Mouse (Mus musculus): ENCODE measurements around the gene Yju2. TPM values are rescaled to one million over a fixed set of nuclear protein-coding genes. Genes with fewer than 3 reads are reported as not detected.
"Not testable (repeated sequence)": the region's sequence is repeated elsewhere in the genome, so short reads cannot be mapped to it uniquely, and the experiment has no call there.

Gene Yju2
- 3.6 and 4.1 TPM in 2 replicates for total RNA-seq (2014; rRNA removed)
- polyA plus RNA-seq (2012; rRNA removed) = 3.4 and 4.1 TPM in 2 replicates

- Histone ChIP-seq H3K9ac (ENCODE audit: low read depth, low read length) (peak within 1 kb of the TSS; percentile 78), H3K36me3 (ENCODE audit: control insufficient read depth, insufficient read depth, low read length) (no peaks in the 10 kb centered on the region), H3K4me1 (ENCODE audit: control insufficient read depth, insufficient read depth, low read length) (peaks cover 10% of the 10 kb centered on the region), H3K27ac (replicated peaks; ENCODE audit: insufficient read depth, low read depth, low read length) (peak within 1 kb of the TSS; percentile 94), H3K4me3 (ENCODE audit: insufficient read depth, low read depth, low read length) (peak within 1 kb of the TSS; percentile 84), H3K79me2 (ENCODE audit: control insufficient read depth, insufficient read depth, low read length) (no peaks in the 10 kb centered on the region), H3K27me3 (ENCODE audit: control insufficient read depth, insufficient read depth, low read length) (no peaks in the 10 kb centered on the region)
- under 1% methylated on average over 45 of the region's 46 CpGs for WGBS
- peak; percentile 39 for TF ChIP-seq POLR2A (IDR thresholded peaks at IDR 0.05; ENCODE audit: extremely low read depth, insufficient read depth, low read length)
- TF ChIP-seq CTCF (IDR thresholded peaks at IDR 0.05; ENCODE audit: low read depth, low read length) = no peak
- peak; percentile 93 for DNase-seq (ENCODE audit: extremely low read depth, low read depth, low spot score)
Measured at GRCm38 (mm10) chr17:55958918-55959728, at the start of gene Yju2. Yju2 (plus strand) TSS chr17:55959099.

GRCm38 (mm10) chr17:55931553-55932502 is 27.1 kb upstream of the Yju2 start:
- peak overlapping the region; percentile 17 for H3K27ac ChIP-seq (replicated peaks; ENCODE audit: insufficient read depth, low read depth, low read length)
- 1% methylated on average over 33 of the region's 33 CpGs for WGBS
- no peaks in the 10 kb centered on the region for H3K4me1 ChIP-seq (ENCODE audit: control insufficient read depth, insufficient read depth, low read length)
- peak overlapping the region; percentile 71 for H3K4me3 ChIP-seq (ENCODE audit: insufficient read depth, low read depth, low read length)
- TF ChIP-seq POLR2A (IDR thresholded peaks at IDR 0.05; ENCODE audit: extremely low read depth, insufficient read depth, low read length) (0 out of 2 replicates have a peak, but pooled peaks have one; percentile 15), CTCF (IDR thresholded peaks at IDR 0.05; ENCODE audit: low read depth, low read length) (no peak)
- H3K36me3 ChIP-seq (ENCODE audit: control insufficient read depth, insufficient read depth, low read length) = no peaks in the 10 kb centered on the region
- H3K27me3 ChIP-seq (ENCODE audit: control insufficient read depth, insufficient read depth, low read length) = no peaks in the 10 kb centered on the region
- H3K9ac ChIP-seq (ENCODE audit: low read depth, low read length) = peak overlapping the region; percentile 61
- DNase-seq (ENCODE audit: extremely low read depth, low read depth, low spot score) = peak; percentile 64
- H3K79me2 ChIP-seq (ENCODE audit: control insufficient read depth, insufficient read depth, low read length) = no peaks in the 10 kb centered on the region

- no peak overlapping the region for H3K4me3 ChIP-seq (ENCODE audit: insufficient read depth, low read depth, low read length)
- 55% methylated on average over 2 of the region's 2 CpGs for WGBS
- TF ChIP-seq POLR2A (IDR thresholded peaks at IDR 0.05; ENCODE audit: extremely low read depth, insufficient read depth, low read length) (no peak), CTCF (IDR thresholded peaks at IDR 0.05; ENCODE audit: low read depth, low read length) (no peak)
- no peaks in the 10 kb centered on the region for H3K27me3 ChIP-seq (ENCODE audit: control insufficient read depth, insufficient read depth, low read length)
- H3K27ac ChIP-seq (replicated peaks; ENCODE audit: insufficient read depth, low read depth, low read length) = no peak overlapping the region
- DNase-seq (ENCODE audit: extremely low read depth, low read depth, low spot score) = no peak
- H3K4me1 ChIP-seq (ENCODE audit: control insufficient read depth, insufficient read depth, low read length) = no peaks in the 10 kb centered on the region
- no peak overlapping the region for H3K9ac ChIP-seq (ENCODE audit: low read depth, low read length)
- no peaks in the 10 kb centered on the region for H3K36me3 ChIP-seq (ENCODE audit: control insufficient read depth, insufficient read depth, low read length)
- H3K79me2 ChIP-seq (ENCODE audit: control insufficient read depth, insufficient read depth, low read length) = no peaks in the 10 kb centered on the region
Measured at GRCm38 (mm10) chr17:55932635-55933034, 26.3 kb upstream of the Yju2 start.

- Histone ChIP-seq H3K4me3 (ENCODE audit: insufficient read depth, low read depth, low read length) (no peak overlapping the region), H3K79me2 (ENCODE audit: control insufficient read depth, insufficient read depth, low read length) (no peaks in the 10 kb centered on the region), H3K27me3 (ENCODE audit: control insufficient read depth, insufficient read depth, low read length) (no peaks in the 10 kb centered on the region), H3K4me1 (ENCODE audit: control insufficient read depth, insufficient read depth, low read length) (no peaks in the 10 kb centered on the region), H3K27ac (replicated peaks; ENCODE audit: insufficient read depth, low read depth, low read length) (no peak overlapping the region), H3K36me3 (ENCODE audit: control insufficient read depth, insufficient read depth, low read length) (0 out of 2 replicates have a peak, but pooled peaks cover 2% of the 10 kb centered on the region), H3K9ac (ENCODE audit: low read depth, low read length) (no peak overlapping the region)
- no peak for DNase-seq (ENCODE audit: extremely low read depth, low read depth, low spot score)
- TF ChIP-seq POLR2A (IDR thresholded peaks at IDR 0.05; ENCODE audit: extremely low read depth, insufficient read depth, low read length) (no peak), CTCF (IDR thresholded peaks at IDR 0.05; ENCODE audit: low read depth, low read length) (no peak)
- 96% methylated on average over 15 of the region's 15 CpGs for WGBS
Measured at GRCm38 (mm10) chr17:55933191-55933590, 25.7 kb upstream of the Yju2 start.

- Histone ChIP-seq H3K9ac (ENCODE audit: low read depth, low read length) (peak overlapping the region; percentile 67), H3K36me3 (ENCODE audit: control insufficient read depth, insufficient read depth, low read length) (peaks cover 14% of the 10 kb centered on the region), H3K27ac (replicated peaks; ENCODE audit: insufficient read depth, low read depth, low read length) (peak overlapping the region; percentile 74), H3K4me3 (ENCODE audit: insufficient read depth, low read depth, low read length) (peak overlapping the region; percentile 57)
- WGBS = 25% methylated on average over 10 of the region's 10 CpGs
- not testable (repeated sequence) for H3K27me3 ChIP-seq (ENCODE audit: control insufficient read depth, insufficient read depth, low read length); H3K79me2 ChIP-seq (ENCODE audit: control insufficient read depth, insufficient read depth, low read length); H3K4me1 ChIP-seq (ENCODE audit: control insufficient read depth, insufficient read depth, low read length)
- peak; percentile 17 for DNase-seq (ENCODE audit: extremely low read depth, low read depth, low spot score)
Measured at GRCm38 (mm10) chr17:55944387-55944865, 14.5 kb upstream of the Yju2 start.

All from liver, adult 2 months (tissue).